In genomic region chr19:32916507-32917280, GRCm38 (mm10) we compare ENCODE assay signal across 27 mouse cellular contexts.
A peak's percentile ranks its signal among the peaks of the same experiment; 100 is the strongest.
DNase-seq lines count a peak whose midpoint lies in the region; ATAC-seq and TF ChIP-seq lines count a peak whose summit lies in the region.
"Had no signal": no experiment of that assay in that cellular context is flagged by ENCODE, and none has a peak within 500 bp of the region (broad histone marks: within the 10 kb centered on the region; RNA-seq: fewer than 3 reads in every experiment).

No protein-coding gene starts in this region.

- TF ChIP-seq CTCF in lung, postnatal 0 days (IDR thresholded peaks at IDR 0.05): no peak

- no peaks in the 10 kb centered on the region for H3K9me3 ChIP-seq in kidney, embryonic 16.5 days (ENCODE audit: low read length)
- no peaks in the 10 kb centered on the region for H3K9me3 ChIP-seq in lung, postnatal 0 days (ENCODE audit: low read length)
- no peaks in the 10 kb centered on the region for H3K9me3 ChIP-seq in intestine, embryonic 16.5 days (ENCODE audit: control insufficient read depth, low read length)
- H3K9me3 ChIP-seq: embryonic facial prominence, embryonic 12.5 days; embryonic facial prominence, embryonic 15.5 days; heart, embryonic 15.5 days; hindbrain, embryonic 10.5 days had no signal

- H3K4me3 ChIP-seq in kidney, embryonic 16.5 days (ENCODE audit: low read length): no peak overlapping the region
- H3K4me3 ChIP-seq in lung, postnatal 0 days (ENCODE audit: low read depth, low read length): no peak overlapping the region
- H3K4me3 ChIP-seq in intestine, embryonic 16.5 days (ENCODE audit: low read length): no peak overlapping the region
- H3K4me3 ChIP-seq: embryonic facial prominence, embryonic 12.5 days; embryonic facial prominence, embryonic 15.5 days; gastrocnemius, adult 2 months; heart, embryonic 15.5 days; hindbrain, embryonic 10.5 days had no signal

- no peak overlapping the region for H3K27ac ChIP-seq in kidney, embryonic 16.5 days (ENCODE audit: low read length)
- no peak overlapping the region for H3K27ac ChIP-seq in lung, postnatal 0 days (ENCODE audit: low read length)
- no peak overlapping the region for H3K27ac ChIP-seq in intestine, embryonic 16.5 days (ENCODE audit: low read length)
- H3K27ac ChIP-seq: embryonic facial prominence, embryonic 12.5 days; embryonic facial prominence, embryonic 15.5 days; gastrocnemius, adult 2 months; heart, embryonic 15.5 days; hindbrain, embryonic 10.5 days; hindbrain, embryonic 14.5 days had no signal

- H3K9ac ChIP-seq in kidney, embryonic 16.5 days (replicated peaks; ENCODE audit: low read length): no peak overlapping the region
- H3K9ac ChIP-seq in lung, postnatal 0 days (replicated peaks; ENCODE audit: low read depth): no peak overlapping the region
- H3K9ac ChIP-seq in intestine, embryonic 16.5 days (ENCODE audit: low read depth, low read length): no peak overlapping the region
- H3K9ac ChIP-seq: embryonic facial prominence, embryonic 12.5 days; embryonic facial prominence, embryonic 15.5 days; forebrain, postnatal 0 days; heart, embryonic 15.5 days; hindbrain, embryonic 14.5 days had no signal

- H3K4me1 ChIP-seq in kidney, embryonic 16.5 days (ENCODE audit: insufficient read depth, low read length): 0 out of 2 replicates have a peak, but pooled peaks cover 4% of the 10 kb centered on the region
- no peaks in the 10 kb centered on the region for H3K4me1 ChIP-seq in lung, postnatal 0 days (ENCODE audit: insufficient read depth, low read depth, low read length)
- H3K4me1 ChIP-seq in intestine, embryonic 16.5 days (ENCODE audit: control insufficient read depth, insufficient read depth, low read length): no peaks in the 10 kb centered on the region
- H3K4me1 ChIP-seq: embryonic facial prominence, embryonic 12.5 days; embryonic facial prominence, embryonic 15.5 days had no signal

- H3K4me2 ChIP-seq in kidney, embryonic 16.5 days (replicated peaks; ENCODE audit: low read depth, low read length): no peak overlapping the region
- no peak overlapping the region for H3K4me2 ChIP-seq in lung, postnatal 0 days (replicated peaks; ENCODE audit: low read depth, low read length)
- no peak overlapping the region for H3K4me2 ChIP-seq in intestine, embryonic 16.5 days (ENCODE audit: low read depth, low read length)
- H3K4me2 ChIP-seq: embryonic facial prominence, embryonic 12.5 days; embryonic facial prominence, embryonic 15.5 days; heart, embryonic 11.5 days; heart, embryonic 15.5 days; hindbrain, embryonic 14.5 days had no signal

- no peak for DNase-seq in kidney, postnatal 10 days
- peak; percentile 44 for DNase-seq in lung, postnatal 0 days (ENCODE audit: low spot score)
- DNase-seq in lung, adult 18-20 months: no peak
- DNase-seq in yolk sac, embryonic 10.5 days (ENCODE audit: low spot score): peak; percentile 60
- no peak for DNase-seq in right cerebral cortex, postnatal 10 days (ENCODE audit: low spot score in 2 of 2)
- DNase-seq: adrenal gland, adult 2 months; adrenal gland, postnatal 14 days; cerebellum, adult 11 months; cerebellum, adult 2 months; cerebellum, adult 9-11 months; cerebellum, postnatal 25 days; forebrain, postnatal 0 days; gastrocnemius, adult 2 months; gastrocnemius, postnatal 14 days; heart, adult 11 months; heart, postnatal 10 days; heart, postnatal 36 days had no signal

- WGBS in kidney, embryonic 16.5 days: 38% methylated on average over 8 of the region's 8 CpGs
- WGBS in lung, postnatal 0 days: 54% methylated on average over 8 of the region's 8 CpGs
- 65% methylated on average over 8 of the region's 8 CpGs for WGBS in intestine, embryonic 16.5 days

- H3K27me3 ChIP-seq in kidney, embryonic 16.5 days (ENCODE audit: insufficient read depth, low read length): no peaks in the 10 kb centered on the region
- H3K27me3 ChIP-seq in lung, postnatal 0 days (replicated peaks; ENCODE audit: insufficient read depth, low read length): no peaks in the 10 kb centered on the region
- no peaks in the 10 kb centered on the region for H3K27me3 ChIP-seq in intestine, embryonic 16.5 days (replicated peaks; ENCODE audit: control insufficient read depth, insufficient read depth, low read length)
- H3K27me3 ChIP-seq: embryonic facial prominence, embryonic 12.5 days; embryonic facial prominence, embryonic 15.5 days; heart, embryonic 15.5 days had no signal

- no peak for TF ChIP-seq EP300 in lung, postnatal 0 days (IDR thresholded peaks at IDR 0.05)

- H3K36me3 ChIP-seq in kidney, embryonic 16.5 days (ENCODE audit: insufficient read depth, low read length): no peaks in the 10 kb centered on the region
- no peaks in the 10 kb centered on the region for H3K36me3 ChIP-seq in lung, postnatal 0 days (ENCODE audit: insufficient read depth, low read length)
- no peaks in the 10 kb centered on the region for H3K36me3 ChIP-seq in intestine, embryonic 16.5 days (ENCODE audit: control insufficient read depth, insufficient read depth, low read length)
- H3K36me3 ChIP-seq: embryonic facial prominence, embryonic 12.5 days; embryonic facial prominence, embryonic 15.5 days; heart, embryonic 15.5 days; hindbrain, embryonic 10.5 days had no signal

- ATAC-seq in kidney, embryonic 16.5 days (ENCODE audit: low FRiP score, low TSS enrichment): peak; percentile 70
- ATAC-seq in lung, postnatal 0 days: peak; percentile 21; the same call in 1 of the 2 replicates
- ATAC-seq in intestine, embryonic 16.5 days: peak; percentile 60; the same call in 1 of the 2 replicates
- ATAC-seq: CD4-positive, CD25-positive, alpha-beta regulatory T cell, adult 4 months; forebrain, embryonic 14.5 days; forebrain, postnatal 0 days had no signal

Comparison
In these comparisons a context has a peak if more than half of its experiments do, and no peak if none do; other contexts are left out.
1. DNase-seq: peak in lung, postnatal 0 days (single experiment) and yolk sac, embryonic 10.5 days (single experiment); none in kidney, postnatal 10 days (single experiment), lung, adult 18-20 months (0 of 2) and right cerebral cortex, postnatal 10 days (0 of 2).
2. Peak in every context shown above with its lines, with median percentiles within 50 percentile points of each other: ATAC-seq.